Mouse (Mus musculus) large intestine, adult 2 months (tissue): ENCODE measurements around the gene Tldc1. TPM values are rescaled to one million over a fixed set of nuclear protein-coding genes. Genes with fewer than 3 reads are reported as not detected.

Experiments
- DNase-seq: peaks from one replicate; pipeline ENCODE4 v3.0.0-alpha.2; 2012; ENCODE audit warnings: low read depth, low spot score
- WGBS: fragments of 180-500 bp; shearing (Covaris S2); methylation state at CpG from one replicate; pipeline ENCODE4 v1.1.7; 2018; 5-methylcytosine and 5-hydroxymethylcytosine counted together
- polyA plus RNA-seq: library from polyadenylated mRNA; depleted of rRNA; stranded (reverse); fragments of >200 nt; gene quantifications from 2 replicates; pipeline ENCODE4 v1.2.3, GENCODE M21; 2012

Tldc1 gene
- polyA plus RNA-seq, 1 experiment, result 7.3 TPM

DNA sequence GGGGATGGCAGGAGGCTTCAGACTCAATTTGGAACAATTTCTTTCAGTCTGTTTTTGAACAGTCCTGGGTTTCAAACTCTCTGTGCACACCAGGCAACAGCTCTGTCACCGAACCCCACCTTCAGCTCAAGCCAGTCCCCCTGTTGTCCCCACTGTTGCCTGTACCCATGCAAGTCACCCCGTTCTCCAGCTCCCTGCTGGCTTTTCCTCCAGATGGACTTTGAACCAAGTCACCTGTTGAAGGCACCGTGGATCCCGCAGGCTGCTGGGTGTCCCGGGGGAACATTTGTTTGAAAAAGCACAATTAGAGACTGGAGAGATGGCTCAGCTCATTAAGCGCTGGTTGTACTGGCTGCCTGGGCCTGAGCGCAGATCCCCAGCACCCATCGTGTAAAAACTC is 27.1 kb upstream of the Tldc1 start:
- 38% methylated on average over 8 of the region's 8 CpGs for WGBS
- DNase-seq, result no peak

GRCm38 (mm10) chr8:119802592-119802991 is 24.4 kb upstream of the Tldc1 start:
- 92% methylated on average over 1 of the region's 1 CpGs for WGBS
- DNase-seq, result no peak

DNA sequence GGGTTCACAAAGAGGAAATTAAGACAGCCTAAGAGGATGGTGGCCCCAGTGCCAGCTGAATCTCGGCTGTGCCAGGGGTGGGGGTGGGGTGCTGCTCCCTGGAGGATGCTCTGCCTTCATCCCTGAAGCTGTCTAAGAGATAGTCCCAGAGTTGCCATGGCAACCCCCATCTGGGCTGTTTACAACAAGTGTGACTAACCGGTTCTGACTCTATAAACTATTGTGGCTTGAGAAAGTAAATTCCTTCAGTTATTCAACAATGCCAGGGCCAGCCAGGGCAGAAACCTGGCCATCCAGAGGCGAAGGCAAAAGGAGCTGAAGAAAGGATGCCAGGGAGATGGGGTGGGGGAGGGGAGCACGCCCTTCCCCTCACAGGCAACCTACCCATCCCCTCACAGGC is 23.0 kb upstream of the Tldc1 start:
- DNase-seq, result no peak
- WGBS, result 28% methylated on average over 3 of the region's 4 CpGs

GRCm38 (mm10) chr8:119798965-119799264 is 20.7 kb upstream of the Tldc1 start:
- DNase-seq, result no peak
- WGBS, result 49% methylated on average over 2 of the region's 2 CpGs

DNA sequence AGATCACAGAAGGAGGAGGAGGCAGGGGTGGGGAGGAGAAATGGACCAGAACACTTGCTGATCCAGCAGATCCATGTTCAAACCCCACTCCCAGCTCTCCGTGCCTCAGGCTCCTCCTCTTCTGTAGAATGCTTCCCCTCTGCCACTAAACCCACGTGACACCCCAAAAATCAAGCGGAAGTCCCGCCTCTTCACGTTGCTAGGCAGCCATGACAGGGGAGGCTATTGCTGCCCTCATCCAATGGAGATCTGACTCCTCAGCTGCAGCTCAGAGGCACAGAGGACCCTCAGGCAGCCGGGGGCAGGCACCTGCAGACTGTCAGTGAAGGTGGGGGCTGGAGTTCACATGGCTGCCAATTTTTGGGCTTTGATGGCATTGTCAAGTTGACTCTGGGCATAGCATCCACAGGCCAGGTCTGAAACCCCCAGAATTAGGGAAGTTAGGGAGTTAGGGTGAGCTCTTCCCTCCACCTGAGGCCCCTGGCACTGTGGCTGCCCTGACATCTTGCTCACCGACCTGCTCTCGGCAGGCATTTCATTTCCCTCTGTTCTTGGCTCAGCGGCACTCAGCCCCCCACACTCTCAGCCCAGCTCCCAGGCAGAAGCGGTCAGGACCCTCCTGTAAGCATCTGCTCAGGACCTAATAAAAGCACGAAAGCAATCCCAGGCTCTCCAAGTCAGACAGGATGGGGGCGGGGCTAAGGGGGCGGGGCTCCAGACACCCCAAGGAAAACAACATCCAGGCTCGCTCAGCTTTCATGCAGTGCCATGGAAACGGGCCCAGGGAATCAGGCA is 20.2 kb upstream of the Tldc1 start:
- 23% methylated on average over 15 of the region's 15 CpGs for WGBS
- DNase-seq, result no peak

GRCm38 (mm10) chr8:119795651-119796050 is 17.4 kb upstream of the Tldc1 start:
- 47% methylated on average over 3 of the region's 3 CpGs for WGBS

DNA sequence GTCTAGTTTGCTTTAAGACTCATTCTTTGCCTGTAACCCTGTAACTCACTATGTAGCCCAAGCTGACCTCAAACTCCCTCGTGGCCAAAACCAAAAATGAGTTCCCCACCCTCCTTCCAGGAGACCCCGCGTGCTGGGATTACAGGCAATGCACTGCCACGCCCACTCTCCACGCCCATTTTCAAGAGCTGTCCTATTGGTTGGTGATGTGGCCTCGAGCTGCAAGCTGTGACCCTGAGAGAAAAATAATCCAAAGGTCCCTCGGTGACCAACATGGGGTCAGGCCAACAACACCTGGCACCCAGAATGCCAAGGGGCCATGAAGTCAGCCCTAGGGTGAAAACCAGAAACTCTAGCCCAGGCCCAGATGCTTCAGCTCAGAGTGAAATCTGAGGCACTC is 16.5 kb upstream of the Tldc1 start:
- WGBS, result 71% methylated on average over 7 of the region's 7 CpGs
- DNase-seq, result no peak

More at GRCm38 (mm10) chr8:119795651-119796050, 17.4 kb upstream of the Tldc1 start:
- no peak for DNase-seq

DNA sequence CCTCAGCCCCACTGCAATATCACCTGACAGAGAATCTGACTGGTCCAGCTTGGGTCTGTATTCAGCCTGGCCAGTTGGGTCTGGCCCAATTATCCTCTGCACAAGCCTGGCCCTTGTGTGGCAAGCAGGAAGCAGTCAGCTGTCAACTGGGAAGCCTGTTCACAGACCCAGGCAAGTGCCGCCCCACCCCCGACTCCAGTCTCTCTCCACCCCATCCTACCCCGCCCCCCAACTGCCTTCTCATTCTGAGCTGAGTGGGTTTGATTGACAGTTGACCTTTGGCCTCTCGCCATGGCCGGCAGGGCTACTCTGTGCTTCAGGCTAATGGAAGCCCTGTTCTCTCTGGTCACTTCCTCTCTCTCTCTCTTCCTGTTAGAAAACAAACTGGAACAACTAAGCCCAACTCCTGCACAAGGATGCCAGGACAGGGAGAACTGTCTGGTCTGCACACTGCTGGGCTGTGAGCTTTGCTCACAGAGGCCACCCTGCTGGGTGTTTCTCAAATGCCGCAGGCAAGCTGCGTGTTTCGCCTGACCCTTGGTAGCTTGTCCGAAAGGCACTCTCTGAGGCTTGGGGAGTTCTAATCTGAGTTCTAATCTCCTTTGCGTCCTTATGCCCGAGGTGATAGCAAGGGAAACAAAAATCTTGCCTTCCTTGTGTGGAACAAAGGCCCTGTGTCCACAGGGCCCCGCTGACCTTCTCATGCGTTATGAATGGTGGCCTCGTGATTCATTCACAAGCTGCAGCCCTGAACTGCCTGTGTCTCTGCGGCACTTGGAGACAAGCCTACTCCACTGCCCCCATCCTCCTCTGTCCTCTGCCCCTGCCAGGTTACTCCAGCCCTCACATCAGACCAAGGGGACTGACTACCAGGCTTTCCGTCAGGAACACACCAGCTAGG is 13.8 kb upstream of the Tldc1 start:
- no peak for DNase-seq
- WGBS, result 54% methylated on average over 16 of the region's 16 CpGs

DNA sequence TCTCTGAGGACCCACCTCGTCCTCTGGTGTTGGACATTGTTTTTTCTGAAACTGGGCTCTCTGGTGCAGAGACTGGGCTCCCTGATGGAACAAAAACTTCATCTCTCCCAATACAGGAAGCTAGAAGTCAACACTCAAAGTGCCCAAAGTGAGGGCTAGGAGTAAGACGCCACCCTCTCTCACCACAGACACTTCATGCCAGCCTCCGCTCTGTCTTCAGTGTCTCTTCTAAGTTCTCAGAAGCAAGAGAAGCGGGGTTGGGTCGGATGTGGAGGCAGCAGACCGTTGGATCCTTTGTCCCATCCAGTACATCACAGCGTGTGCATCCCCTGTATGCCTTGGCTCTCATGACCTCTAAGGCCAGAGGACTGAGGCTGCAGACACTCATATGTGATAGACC is 11.4 kb upstream of the Tldc1 start:
- 88% methylated on average over 7 of the region's 7 CpGs for WGBS
- DNase-seq, result no peak

- DNase-seq, result no peak
- WGBS, result 83% methylated on average over 9 of the region's 9 CpGs
Measured at GRCm38 (mm10) chr8:119788607-119789381, 10.6 kb upstream of the Tldc1 start.

- WGBS, result 37% methylated on average over 4 of the region's 4 CpGs
- no peak for DNase-seq
Measured at GRCm38 (mm10) chr8:119787341-119787740, 9.1 kb upstream of the Tldc1 start.

- 82% methylated on average over 3 of the region's 3 CpGs for WGBS
- DNase-seq, result no peak
Measured at GRCm38 (mm10) chr8:119786871-119787270, 8.7 kb upstream of the Tldc1 start.

DNA sequence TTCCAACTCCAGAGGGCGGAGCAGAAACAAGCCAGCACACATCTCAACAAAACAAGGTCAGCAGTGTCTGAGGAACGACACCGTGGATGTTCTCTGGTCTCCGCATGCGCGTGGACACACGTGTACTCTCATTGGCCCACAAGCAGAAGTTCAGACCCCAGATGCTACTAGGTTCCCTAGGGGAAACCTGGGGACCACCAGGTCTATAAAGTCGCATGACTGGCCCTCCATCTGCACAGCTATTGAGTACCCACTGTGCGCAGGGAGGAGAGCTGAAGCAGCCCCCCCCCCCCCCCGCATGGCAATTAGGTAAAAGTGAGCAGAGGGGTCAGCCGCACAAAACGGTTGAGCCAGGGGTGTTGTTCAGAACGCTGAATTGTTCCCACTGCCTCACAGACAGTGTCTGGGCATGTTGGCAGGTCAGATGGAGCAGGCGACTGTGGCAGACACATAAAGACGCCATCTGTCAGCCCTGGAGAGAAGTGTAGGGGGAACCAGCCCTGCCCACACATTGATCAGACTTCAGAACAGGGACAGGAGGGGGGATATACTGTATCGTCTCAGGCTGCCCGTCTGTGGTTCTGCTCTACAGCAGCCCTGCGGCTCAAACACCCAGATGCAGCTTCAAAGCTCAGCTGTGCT is 7.7 kb upstream of the Tldc1 start:
- DNase-seq, result no peak
- WGBS, result 73% methylated on average over 18 of the region's 18 CpGs

DNA sequence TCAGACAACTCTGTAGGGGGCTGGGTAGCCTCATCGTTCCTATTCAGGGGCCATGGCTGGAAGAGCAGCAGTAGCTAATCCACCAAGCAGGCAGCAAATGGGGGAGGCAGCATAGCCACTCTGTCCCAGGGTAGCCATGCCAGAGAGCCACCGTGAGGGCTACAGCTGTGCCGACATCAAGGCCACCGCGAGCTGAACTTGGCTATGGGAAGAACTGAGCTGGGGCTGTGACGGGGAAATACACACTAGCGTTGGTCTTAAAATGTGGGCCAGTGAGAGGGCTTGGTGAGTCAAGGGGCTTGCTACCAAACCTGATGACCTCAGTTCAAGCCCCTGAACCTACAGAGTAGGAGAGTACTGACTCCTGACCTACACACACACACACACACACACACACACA is 6.5 kb upstream of the Tldc1 start:
- WGBS, result 83% methylated on average over 7 of the region's 7 CpGs
- DNase-seq, result no peak

DNA sequence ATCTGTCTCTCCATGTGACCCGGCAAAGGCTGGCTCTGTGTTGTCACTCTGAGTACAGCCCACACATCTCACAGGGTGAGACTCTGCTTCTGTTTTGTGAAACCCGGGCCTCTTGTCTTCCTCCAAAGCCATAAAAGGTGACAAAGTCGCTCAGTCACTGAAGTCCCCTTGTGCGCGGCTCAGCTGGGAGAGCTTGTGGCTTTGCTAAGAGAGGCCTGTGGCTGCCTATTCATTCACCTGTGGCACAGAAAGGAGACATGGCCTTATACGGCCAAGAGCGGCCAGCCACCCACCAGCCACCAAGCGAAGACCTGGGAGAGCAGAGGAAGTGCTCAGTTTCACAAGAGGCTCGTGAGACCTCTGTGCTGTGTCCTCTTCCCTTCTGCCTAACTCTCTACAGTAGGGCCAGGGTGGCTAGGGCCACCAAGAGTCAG is 5.9 kb upstream of the Tldc1 start:
- DNase-seq, result no peak
- WGBS, result 61% methylated on average over 9 of the region's 9 CpGs

- WGBS, result 90% methylated on average over 6 of the region's 6 CpGs
- no peak for DNase-seq
Measured at GRCm38 (mm10) chr8:119783579-119783978, 5.4 kb upstream of the Tldc1 start.

DNA sequence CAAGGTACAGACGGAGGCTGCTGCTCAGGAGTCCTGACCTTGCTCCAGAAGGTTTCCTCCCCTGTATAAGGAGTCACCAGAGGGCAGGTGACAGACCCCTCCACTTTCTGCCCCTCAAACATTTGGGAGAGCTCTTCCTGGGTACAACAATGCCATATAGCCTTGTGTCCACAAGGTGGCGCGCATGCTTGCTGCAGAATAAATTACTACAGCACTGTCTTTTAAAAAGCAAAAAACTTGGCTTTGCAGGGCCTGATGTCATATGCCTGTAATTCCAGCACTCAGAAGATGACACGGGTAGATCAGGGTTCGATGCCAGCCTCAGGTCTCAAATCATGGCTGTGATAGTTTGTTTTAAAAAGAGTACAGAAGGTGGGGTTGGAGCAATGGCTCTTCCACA is 4.5 kb upstream of the Tldc1 start:
- no peak for DNase-seq
- WGBS, result 5% methylated on average over 5 of the region's 5 CpGs

DNA sequence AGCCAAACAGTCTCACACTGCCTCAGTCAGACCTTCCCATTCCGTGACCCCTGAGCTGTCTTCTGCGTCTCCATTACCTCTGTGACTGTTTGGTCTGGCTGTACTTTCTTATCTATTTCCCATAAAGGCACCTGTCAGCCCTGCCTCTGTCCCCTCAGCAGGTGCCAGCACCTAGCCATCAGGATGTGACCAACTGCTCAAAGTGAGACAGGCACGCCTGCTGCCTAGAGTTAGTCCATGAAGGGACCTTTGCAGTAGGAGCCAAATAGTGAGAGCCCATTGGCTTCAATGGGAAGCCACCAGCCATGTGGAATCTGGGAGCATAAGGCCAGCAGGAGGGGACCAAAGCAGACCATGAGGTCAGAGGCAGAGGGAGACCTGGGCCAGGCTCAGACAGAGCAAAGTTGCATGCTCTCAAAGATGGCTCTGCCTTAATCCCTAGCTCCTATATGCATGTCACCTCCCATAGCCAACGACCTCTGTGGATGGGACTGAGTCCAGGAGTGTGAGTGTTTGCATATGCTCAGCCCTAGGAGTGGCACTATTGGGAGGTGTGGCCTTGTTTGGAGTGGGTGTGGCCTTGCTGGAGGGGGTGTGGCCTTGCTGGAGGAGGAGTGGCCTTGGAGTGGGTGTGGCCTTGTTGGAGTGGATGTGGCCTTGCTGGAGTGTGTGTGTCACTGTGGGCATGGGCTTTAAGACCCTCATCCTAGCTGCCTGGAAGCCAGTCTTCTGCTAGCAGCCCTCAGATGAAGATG is 3.0 kb upstream of the Tldc1 start:
- no peak for DNase-seq
- 26% methylated on average over 4 of the region's 4 CpGs for WGBS

GRCm38 (mm10) chr8:119780402-119781049 is 2.3 kb upstream of the Tldc1 start:
- no peak for DNase-seq
- 87% methylated on average over 9 of the region's 9 CpGs for WGBS
